Mouse (Mus musculus) thymus, adult 2 months (tissue): ENCODE measurements around the gene Atp2b4.

Experiments
- CTCF ChIP-seq: fragments of 200-500 bp; IDR thresholded peaks from 2 replicates; pipeline ENCODE4 v1.5.1; 2012; ENCODE audit warnings: mild to moderate bottlenecking, control low read depth, low read length, moderate library complexity, borderline replicate concordance; ENCODE audit not compliant: control insufficient read depth, poor library complexity, insufficient read depth; ENCODE audit errors: extremely low read depth
- POLR2A ChIP-seq: fragments of 200-500 bp; IDR thresholded peaks from 2 replicates; pipeline ENCODE4 v1.6.1; 2012; ENCODE audit warnings: mild to moderate bottlenecking, low read length, control low read depth, moderate library complexity; ENCODE audit not compliant: control insufficient read depth, poor library complexity, insufficient read depth; ENCODE audit errors: extremely low read depth

GRCm38 (mm10) chr1:133650288-133651055, 150.4 kb downstream of the Atp2b4 start:
- TF ChIP-seq CTCF (no peak), POLR2A (no peak)
